Mouse (Mus musculus) liver, embryonic 11.5 days (tissue): Measurements from ENCODE around the gene Gm10837. TPM values are rescaled to one million over a fixed set of nuclear protein-coding genes. Genes with fewer than 3 reads are reported as not detected.
"Not testable (repeated sequence)": the region's sequence is repeated elsewhere in the genome, so short reads cannot be mapped to it uniquely, and the experiment has no call there.

Experiments used
- ATAC-seq: fragments of 200-750 bp; cut with Nextera tagmentation; replicated peaks from 2 replicates; pipeline ENCODE4 v1.8.0; 2017; ENCODE audit warnings: moderate number of reproducible peaks, mild to moderate bottlenecking, moderate TSS enrichment, moderate library complexity; ENCODE audit not compliant: low FRiP score
- DNase-seq: peaks from one replicate; pipeline ENCODE4 v3.0.0-alpha.2; 2017; ENCODE audit warnings: low spot score
- H3K27ac ChIP-seq: fragments of 300-500 bp; sonication (generic); 2 replicates; pipeline ENCODE4 v1.5.1; 2014; ENCODE audit warnings: mild to moderate bottlenecking, low read depth, low read length, control low read depth
- H3K27me3 ChIP-seq: fragments of 300-500 bp; sonication (generic); replicated peaks from 2 replicates; pipeline ENCODE4 v1.6.1; 2014; ENCODE audit warnings: low read length, mixed read lengths; ENCODE audit not compliant: control insufficient read depth, insufficient read depth
- H3K36me3 ChIP-seq: fragments of 300-500 bp; sonication (generic); 2 replicates; pipeline ENCODE4 v1.6.1; 2014; ENCODE audit warnings: mild to moderate bottlenecking, low read length, moderate library complexity, mixed read lengths; ENCODE audit not compliant: control insufficient read depth, insufficient read depth
- H3K4me1 ChIP-seq: fragments of 300-500 bp; sonication (generic); replicated peaks from 2 replicates; pipeline ENCODE4 v1.6.1; 2014; ENCODE audit warnings: low read length, mixed read lengths; ENCODE audit not compliant: control insufficient read depth, insufficient read depth
- H3K4me2 ChIP-seq: fragments of 300-500 bp; sonication (generic); 2 replicates; pipeline ENCODE4 v1.6.1; 2014; ENCODE audit warnings: mild to moderate bottlenecking, control low read depth, moderate library complexity
- H3K4me3 ChIP-seq: fragments of 300-500 bp; sonication (generic); 2 replicates; pipeline ENCODE4 v1.5.1; 2014; ENCODE audit warnings: low read depth, low read length, control low read depth
- H3K9ac ChIP-seq: fragments of 300-500 bp; sonication (generic); 2 replicates; pipeline ENCODE4 v1.6.1; 2014; ENCODE audit warnings: low read depth, low read length, control low read depth
- H3K9me3 ChIP-seq: fragments of 300-500 bp; sonication (generic); 2 replicates; pipeline ENCODE4 v1.6.1; 2016; ENCODE audit warnings: low read length, inconsistent platforms, mixed read lengths; ENCODE audit not compliant: control insufficient read depth
- WGBS: fragments of 180-500 bp; shearing (Covaris S2); extraction: QIAGEN DNeasy Blood & Tissue Kit; methylation state at CpG from one replicate; pipeline ENCODE4 v1.1.7; 2014; 5-methylcytosine and 5-hydroxymethylcytosine counted together
- polyA plus RNA-seq: library from polyadenylated mRNA; unstranded; fragments of >200 nt; fragmentation: Nextera tagmentation; extraction: Ambion mirVana; gene quantifications from 2 replicates; pipeline ENCODE4 v1.2.1, GENCODE M21; 2014

The Gm10837 gene
- polyA plus RNA-seq, 1 experiment from 2014 or later = not detected

DNA sequence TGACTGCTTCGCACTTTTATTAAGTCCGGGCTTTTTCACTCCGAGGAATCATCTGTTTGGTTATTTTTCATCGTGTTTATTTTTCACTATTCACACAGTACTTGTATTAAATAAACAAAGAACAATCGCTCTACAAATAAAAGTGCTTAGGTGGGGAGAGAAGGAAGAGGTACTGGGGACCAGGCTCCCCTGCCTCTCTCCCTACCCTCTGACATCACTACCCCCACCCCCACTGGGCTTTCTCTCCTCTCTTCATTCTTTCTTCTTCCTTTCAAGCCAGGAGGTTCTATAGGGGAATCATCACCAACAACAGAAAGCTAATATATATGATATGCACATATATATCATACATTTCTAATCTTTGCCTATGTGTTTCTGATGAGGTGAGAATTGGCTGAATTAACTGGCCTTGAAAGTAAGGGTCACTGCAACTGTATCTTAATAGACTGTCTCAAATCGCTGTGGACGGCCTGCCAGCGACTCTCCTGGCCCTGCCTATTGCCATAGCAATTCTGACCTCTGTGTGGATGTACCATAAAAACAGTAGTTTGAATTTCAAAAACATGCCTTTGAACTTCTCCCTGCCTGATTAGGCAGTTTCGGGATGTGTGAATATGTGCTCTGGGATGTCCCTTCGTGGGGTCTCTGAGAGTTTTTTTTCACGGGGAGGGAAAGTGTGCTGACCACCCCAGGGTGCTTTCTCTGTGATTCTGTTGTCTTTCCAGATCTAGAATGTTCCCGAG is 36.2 kb upstream of the Gm10837 start:
- Histone ChIP-seq H3K9ac (no peak overlapping the region), H3K27ac (no peak overlapping the region), H3K27me3 (peaks cover 69% of the 10 kb centered on the region), H3K4me1 (peaks cover 2% of the 10 kb centered on the region), H3K36me3 (no peaks in the 10 kb centered on the region), H3K4me3 (no peak overlapping the region), H3K9me3 (no peaks in the 10 kb centered on the region), H3K4me2 (peak overlapping the region; percentile 52)
- ATAC-seq (no peak), DNase-seq (no peak)
- 25% methylated on average over 12 of the region's 12 CpGs for WGBS

DNA sequence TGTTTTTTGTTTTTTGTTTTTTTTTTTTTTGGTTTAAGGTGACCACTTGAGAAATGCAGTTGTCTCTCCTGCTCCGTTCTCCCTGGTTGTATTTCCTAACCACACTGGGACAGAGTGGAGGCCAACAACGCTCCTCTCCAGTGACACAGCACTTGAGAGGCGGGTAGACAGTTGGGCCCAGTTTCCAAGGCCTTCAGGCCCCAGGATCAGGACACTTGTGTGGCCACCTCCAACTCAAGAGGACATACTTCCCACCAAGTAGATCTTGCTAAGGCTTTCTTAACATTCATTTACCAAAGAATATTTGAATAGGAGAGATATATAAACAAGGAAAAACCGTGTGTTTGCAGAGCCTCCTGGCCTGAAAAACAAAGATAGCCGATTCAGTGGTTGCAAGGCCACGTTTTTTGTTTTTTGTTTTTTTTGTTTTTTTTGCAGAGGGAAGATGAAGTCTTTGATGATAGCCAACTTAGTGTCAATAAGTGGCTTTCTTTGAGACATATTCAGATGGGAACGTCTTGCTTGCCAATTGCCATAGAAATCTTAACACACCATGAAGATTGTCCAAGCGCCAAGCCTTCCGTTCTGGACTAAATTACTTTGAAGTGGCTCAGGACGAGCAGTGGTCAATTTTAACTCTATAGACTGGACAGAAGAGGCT is 35.4 kb upstream of the Gm10837 start:
- Histone ChIP-seq H3K4me2 (no peak overlapping the region), H3K36me3 (no peaks in the 10 kb centered on the region), H3K27me3 (peaks cover 60% of the 10 kb centered on the region), H3K4me1 (peaks cover 2% of the 10 kb centered on the region), H3K4me3 (no peak overlapping the region), H3K9ac (no peak overlapping the region), H3K9me3 (no peaks in the 10 kb centered on the region), H3K27ac (no peak overlapping the region)
- no peak for ATAC-seq
- DNase-seq = no peak
- WGBS = 65% methylated on average over 10 of the region's 10 CpGs

DNA sequence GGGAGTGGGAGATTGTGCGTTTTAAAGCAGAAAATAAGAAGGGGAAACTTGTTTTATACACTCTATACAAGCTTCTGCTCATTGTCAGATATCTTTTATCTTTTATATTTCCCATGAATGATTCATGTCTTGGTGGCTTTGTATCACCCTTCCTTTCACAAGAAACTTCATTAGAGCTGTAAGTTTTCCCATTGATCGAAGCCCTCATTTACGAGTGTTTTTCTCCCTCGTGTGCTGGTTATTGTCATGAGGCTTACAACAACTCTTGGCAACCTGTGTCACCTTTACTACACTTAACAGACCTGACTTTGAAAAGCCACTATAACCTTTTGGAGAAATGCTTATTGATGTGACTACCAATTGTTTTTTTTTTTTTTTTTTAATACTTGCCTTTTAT is 34.8 kb upstream of the Gm10837 start:
- H3K9ac ChIP-seq = no peak overlapping the region
- H3K4me2 ChIP-seq = no peak overlapping the region
- DNase-seq = no peak
- H3K27me3 ChIP-seq = peaks cover 60% of the 10 kb centered on the region
- no peaks in the 10 kb centered on the region for H3K9me3 ChIP-seq
- ATAC-seq = no peak
- H3K4me3 ChIP-seq = no peak overlapping the region
- H3K27ac ChIP-seq = no peak overlapping the region
- peaks cover 2% of the 10 kb centered on the region for H3K4me1 ChIP-seq
- WGBS = 72% methylated on average over 4 of the region's 4 CpGs
- H3K36me3 ChIP-seq = no peaks in the 10 kb centered on the region

DNA sequence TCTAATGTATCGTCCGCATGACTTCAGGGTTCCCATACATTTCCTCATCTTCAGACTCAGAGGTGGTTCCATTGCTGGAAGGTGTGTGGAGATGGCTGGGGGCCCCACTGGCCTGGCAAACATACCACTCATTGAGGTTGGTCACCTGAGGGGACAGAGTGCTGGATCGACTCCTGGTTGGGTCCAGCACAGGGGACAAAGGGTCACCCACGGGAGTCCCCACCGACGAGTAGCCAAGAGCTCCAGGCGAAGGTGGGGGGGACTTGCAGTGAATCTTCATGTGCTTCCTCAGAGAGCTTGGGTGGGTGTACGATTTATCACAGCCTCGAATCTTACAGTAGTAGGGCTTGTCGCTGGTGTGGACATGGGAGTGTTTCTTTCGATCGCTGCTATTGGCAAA is 31.1 kb upstream of the Gm10837 start:
- H3K4me2 ChIP-seq, H3K9me3 ChIP-seq, H3K27ac ChIP-seq, ATAC-seq, H3K4me3 ChIP-seq, H3K36me3 ChIP-seq, H3K9ac ChIP-seq, H3K4me1 ChIP-seq, DNase-seq: not testable (repeated sequence)
- peaks cover 53% of the 10 kb centered on the region for H3K27me3 ChIP-seq
- 81% methylated on average over 10 of the region's 12 CpGs for WGBS

DNA sequence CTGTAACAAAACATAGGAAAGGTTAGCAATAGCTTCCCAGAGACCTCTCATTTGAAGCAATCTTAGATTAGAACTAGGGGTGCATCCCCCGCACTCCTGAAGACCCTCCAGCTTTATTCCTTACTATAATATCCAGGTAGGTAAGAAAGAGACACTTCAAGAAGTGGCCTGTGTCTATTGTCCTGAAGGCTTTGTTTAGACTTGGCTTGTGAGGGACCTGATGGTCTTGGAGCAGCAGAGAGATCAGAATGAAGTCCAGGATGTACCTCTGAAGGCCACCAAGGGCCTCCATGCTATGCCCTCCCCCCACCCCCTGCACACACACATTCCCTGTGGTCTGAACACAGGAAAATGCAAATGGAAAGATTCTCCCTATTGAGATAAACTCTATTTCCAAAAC is 30.6 kb upstream of the Gm10837 start:
- ATAC-seq (no peak), DNase-seq (no peak)
- H3K9ac ChIP-seq = no peak overlapping the region
- WGBS = 91% methylated on average over 1 of the region's 1 CpGs
- H3K27me3 ChIP-seq = peaks cover 53% of the 10 kb centered on the region
- no peak overlapping the region for H3K4me2 ChIP-seq
- no peak overlapping the region for H3K4me3 ChIP-seq
- H3K27ac ChIP-seq = no peak overlapping the region
- H3K4me1 ChIP-seq = peaks cover 5% of the 10 kb centered on the region; the same call in 1 of the 2 replicates
- no peaks in the 10 kb centered on the region for H3K9me3 ChIP-seq
- H3K36me3 ChIP-seq = no peaks in the 10 kb centered on the region

DNA sequence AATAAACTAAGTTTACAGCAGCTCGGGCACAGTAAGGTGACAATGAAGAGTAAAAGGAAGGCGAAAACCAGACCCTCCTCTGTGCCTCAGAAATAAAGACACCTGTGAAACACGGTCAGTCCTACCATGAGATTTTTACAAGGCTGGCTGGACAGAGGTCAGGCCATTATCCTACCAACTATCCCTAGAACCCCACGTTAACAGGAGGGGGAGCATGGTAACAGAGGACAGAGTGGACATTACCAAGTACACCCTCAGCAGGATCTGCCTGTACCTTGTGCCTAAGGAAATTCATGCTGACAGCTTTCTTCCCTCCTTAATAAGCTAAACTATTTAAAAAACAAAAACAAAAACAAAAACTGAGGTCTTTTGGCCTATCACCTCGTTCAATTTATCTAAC is 30.2 kb upstream of the Gm10837 start:
- peaks cover 53% of the 10 kb centered on the region for H3K27me3 ChIP-seq
- WGBS = 64% methylated on average over 5 of the region's 5 CpGs
- H3K9ac ChIP-seq = no peak overlapping the region
- no peaks in the 10 kb centered on the region for H3K36me3 ChIP-seq
- no peak for ATAC-seq
- no peak overlapping the region for H3K4me2 ChIP-seq
- H3K4me1 ChIP-seq = peaks cover 7% of the 10 kb centered on the region; the same call in 1 of the 2 replicates
- no peak overlapping the region for H3K27ac ChIP-seq
- no peaks in the 10 kb centered on the region for H3K9me3 ChIP-seq
- no peak overlapping the region for H3K4me3 ChIP-seq
- DNase-seq = no peak

DNA sequence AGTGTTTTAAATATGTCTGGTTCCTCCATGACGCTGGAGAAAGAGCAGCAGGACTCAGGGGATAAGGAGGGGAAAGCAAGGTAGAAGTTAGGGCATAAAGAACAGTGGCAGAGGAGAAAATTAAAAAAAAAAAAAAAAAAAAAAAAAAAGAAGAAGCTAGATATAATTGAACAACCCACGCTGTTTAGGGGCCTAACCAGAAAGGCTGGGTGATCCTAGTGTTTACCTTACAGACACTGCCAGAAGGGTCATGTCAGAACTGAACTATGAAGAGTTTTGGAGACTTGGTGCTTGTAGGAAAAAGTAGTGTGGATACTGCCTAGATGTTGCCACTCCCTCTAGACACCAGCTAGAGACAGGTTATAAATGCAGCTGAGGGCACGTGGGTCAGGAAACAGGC is 28.9 kb upstream of the Gm10837 start:
- Histone ChIP-seq H3K27me3 (peaks cover 58% of the 10 kb centered on the region), H3K4me3 (no peak overlapping the region), H3K4me1 (peaks cover 7% of the 10 kb centered on the region; the same call in 1 of the 2 replicates), H3K9me3 (no peaks in the 10 kb centered on the region), H3K36me3 (no peaks in the 10 kb centered on the region), H3K27ac (no peak overlapping the region), H3K4me2 (no peak overlapping the region), H3K9ac (no peak overlapping the region)
- WGBS = 51% methylated on average over 3 of the region's 3 CpGs
- DNase-seq (no peak), ATAC-seq (no peak)

DNA sequence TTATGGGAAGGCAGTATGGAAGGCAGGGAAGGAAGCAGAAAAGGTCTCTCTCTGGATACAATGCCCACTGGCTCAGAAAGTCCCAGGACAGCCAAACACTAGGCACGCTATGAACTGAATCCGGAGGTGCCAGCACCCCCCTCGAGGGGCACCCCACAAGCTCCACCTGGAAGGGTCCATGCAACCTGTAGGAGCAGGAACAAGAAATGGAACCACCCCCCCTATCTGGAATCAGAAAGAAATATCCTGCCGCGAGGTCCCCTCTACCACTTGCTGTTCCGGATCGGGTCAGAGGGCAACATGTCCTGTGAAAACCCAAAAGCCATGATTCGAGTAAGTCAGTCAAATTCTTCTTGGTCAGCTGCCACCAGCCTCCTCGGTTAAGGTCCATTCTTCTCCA is 28.4 kb upstream of the Gm10837 start:
- 39% methylated on average over 9 of the region's 9 CpGs for WGBS
- Histone ChIP-seq H3K27me3 (peaks cover 62% of the 10 kb centered on the region), H3K36me3 (no peaks in the 10 kb centered on the region), H3K4me3 (no peak overlapping the region), H3K9me3 (no peaks in the 10 kb centered on the region), H3K27ac (no peak overlapping the region), H3K4me2 (no peak overlapping the region), H3K9ac (no peak overlapping the region), H3K4me1 (peaks cover 7% of the 10 kb centered on the region; the same call in 1 of the 2 replicates)
- ATAC-seq (no peak), DNase-seq (no peak)

DNA sequence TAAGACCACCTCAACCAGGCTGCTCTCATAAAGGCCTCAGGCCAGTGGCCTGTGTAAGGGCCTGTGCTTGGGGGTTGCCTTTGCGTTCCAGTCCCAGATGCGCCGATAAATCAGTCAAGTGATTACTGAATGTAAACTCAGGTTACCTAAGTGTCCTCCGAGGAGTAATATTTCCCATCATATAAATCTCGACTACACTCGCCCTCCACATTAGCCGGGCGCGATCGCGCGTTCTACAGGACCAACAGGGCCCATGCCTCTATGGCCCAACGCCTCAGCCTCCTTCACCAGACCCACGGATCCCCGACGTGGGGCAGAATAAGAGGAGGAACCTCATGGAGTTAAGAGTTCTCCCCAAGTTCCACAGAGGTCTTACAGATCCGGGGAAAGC is 27.7 kb upstream of the Gm10837 start:
- no peaks in the 10 kb centered on the region for H3K36me3 ChIP-seq
- no peak for ATAC-seq

More for the DNA sequence above, 27.7 kb upstream of the Gm10837 start:
- H3K4me2 ChIP-seq = no peak overlapping the region
- no peaks in the 10 kb centered on the region for H3K9me3 ChIP-seq
- no peak overlapping the region for H3K27ac ChIP-seq
- peaks cover 69% of the 10 kb centered on the region for H3K27me3 ChIP-seq
- WGBS = 21% methylated on average over 17 of the region's 17 CpGs
- H3K4me3 ChIP-seq = no peak overlapping the region
- no peak for DNase-seq
- H3K9ac ChIP-seq = no peak overlapping the region
- peaks cover 7% of the 10 kb centered on the region; the same call in 1 of the 2 replicates for H3K4me1 ChIP-seq
